Mouse (Mus musculus): Measurements from ENCODE around the gene Ccne1.

The Ccne1 gene

GRCm38 (mm10) chr7:38094353-38094752 is 13.0 kb downstream of the Ccne1 start:
- DNase-seq (ENCODE audit: low spot score) = peak; percentile 55

GRCm38 (mm10) chr7:38093101-38093500 is 14.2 kb downstream of the Ccne1 start:
- no peak for DNase-seq (ENCODE audit: low spot score)

- peak; percentile 35 for DNase-seq (ENCODE audit: low spot score)
Measured at GRCm38 (mm10) chr7:38089930-38090675, 17.2 kb downstream of the Ccne1 start.

- DNase-seq (ENCODE audit: low spot score) = no peak
Measured at GRCm38 (mm10) chr7:38088456-38088855, 18.9 kb downstream of the Ccne1 start.

- DNase-seq (ENCODE audit: low spot score) = no peak
Measured at GRCm38 (mm10) chr7:38087856-38088255, 19.5 kb downstream of the Ccne1 start.

- DNase-seq (ENCODE audit: low spot score) = no peak
Measured at GRCm38 (mm10) chr7:38086401-38086800, 20.9 kb downstream of the Ccne1 start.

- DNase-seq (ENCODE audit: low spot score) = peak; percentile 60
Measured at GRCm38 (mm10) chr7:38085573-38086211, 21.6 kb downstream of the Ccne1 start.

GRCm38 (mm10) chr7:38084778-38085572 is 22.4 kb downstream of the Ccne1 start:
- DNase-seq (ENCODE audit: low spot score) = peak; percentile 99

GRCm38 (mm10) chr7:38082971-38083370 is 24.4 kb downstream of the Ccne1 start:
- no peak for DNase-seq (ENCODE audit: low spot score)

- no peak for DNase-seq (ENCODE audit: low spot score)
Measured at GRCm38 (mm10) chr7:38077189-38077588, 30.1 kb downstream of the Ccne1 start.

GRCm38 (mm10) chr7:38075487-38075886 is 31.8 kb downstream of the Ccne1 start:
- DNase-seq (ENCODE audit: low spot score) = no peak

GRCm38 (mm10) chr7:38074920-38075319 is 32.4 kb downstream of the Ccne1 start:
- DNase-seq (ENCODE audit: low spot score) = no peak

GRCm38 (mm10) chr7:38074514-38074913 is 32.8 kb downstream of the Ccne1 start:
- no peak for DNase-seq (ENCODE audit: low spot score)

- peak; percentile 49 for DNase-seq (ENCODE audit: low spot score)
Measured at GRCm38 (mm10) chr7:38073782-38074181, 33.6 kb downstream of the Ccne1 start.

- no peak for DNase-seq (ENCODE audit: low spot score)
Measured at GRCm38 (mm10) chr7:38071065-38071464, 36.3 kb downstream of the Ccne1 start.

GRCm38 (mm10) chr7:38070663-38071062 is 36.7 kb downstream of the Ccne1 start:
- no peak for DNase-seq (ENCODE audit: low spot score)

- DNase-seq (ENCODE audit: low spot score) = no peak
Measured at GRCm38 (mm10) chr7:38064431-38064830, 42.9 kb downstream of the Ccne1 start.

- peak; percentile 82 for DNase-seq (ENCODE audit: low spot score)
Measured at GRCm38 (mm10) chr7:38061060-38061970, 46.0 kb downstream of the Ccne1 start.

GRCm38 (mm10) chr7:38059636-38060330 is 47.6 kb downstream of the Ccne1 start:
- DNase-seq (ENCODE audit: low spot score) = no peak

- no peak for DNase-seq (ENCODE audit: low spot score)
Measured at GRCm38 (mm10) chr7:38059096-38059495, 48.2 kb downstream of the Ccne1 start.

- DNase-seq (ENCODE audit: low spot score) = no peak
Measured at GRCm38 (mm10) chr7:38055996-38056395, 51.3 kb downstream of the Ccne1 start.

Data from lung, postnatal 25 days (tissue).